Mouse (Mus musculus) testis, adult 2 months (tissue): ENCODE measurements at regions not wholly inside any gene's neighbourhood (a gene's known extent, or its start where the extent isn't known, plus 50 kb on each side); places are given as distances from the start of the nearest gene placed in this dataset.

Experiments
- H3K27ac ChIP-seq: fragments of 200-500 bp; 2 replicates; pipeline ENCODE4 v1.5.1; 2012; ENCODE audit warnings: low read depth, low read length; ENCODE audit not compliant: control insufficient read depth, insufficient read depth
- H3K27me3 ChIP-seq: fragments of 200-500 bp; 2 replicates; pipeline ENCODE4 v1.6.1; 2012; ENCODE audit warnings: mild to moderate bottlenecking, low read length, moderate library complexity; ENCODE audit not compliant: control insufficient read depth, insufficient read depth
- H3K36me3 ChIP-seq: fragments of 200-500 bp; 2 replicates; pipeline ENCODE4 v1.6.1; 2012; ENCODE audit warnings: mild to moderate bottlenecking, low read length; ENCODE audit not compliant: control insufficient read depth, insufficient read depth
- H3K4me1 ChIP-seq: fragments of 200-500 bp; 2 replicates; pipeline ENCODE4 v1.6.1; 2012; ENCODE audit warnings: low read length; ENCODE audit not compliant: control insufficient read depth, insufficient read depth
- H3K4me3 ChIP-seq: fragments of 200-500 bp; 2 replicates; pipeline ENCODE4 v1.5.1; 2012; ENCODE audit warnings: low read depth, mild to moderate bottlenecking, low read length, moderate library complexity, mixed read lengths; ENCODE audit not compliant: control insufficient read depth
- CTCF ChIP-seq: fragments of 200-500 bp; IDR thresholded peaks from 2 replicates; pipeline ENCODE4 v1.5.1; 2012; ENCODE audit warnings: low read depth, mild to moderate bottlenecking, inconsistent platforms, low read length, moderate library complexity; ENCODE audit not compliant: control insufficient read depth, insufficient read depth, insufficient replicate concordance
- POLR2A ChIP-seq: fragments of 200-500 bp; IDR thresholded peaks from 2 replicates; pipeline ENCODE4 v1.6.1; 2012; ENCODE audit warnings: low read depth, mild to moderate bottlenecking, inconsistent platforms, low read length, moderate library complexity; ENCODE audit not compliant: control insufficient read depth

- Histone ChIP-seq H3K36me3 (no peaks in the 10 kb centered on the region), H3K27me3 (no peaks in the 10 kb centered on the region), H3K27ac (no peak overlapping the region), H3K4me3 (no peak overlapping the region), H3K4me1 (no peaks in the 10 kb centered on the region)
- TF ChIP-seq CTCF (no peak), POLR2A (no peak)
Measured at GRCm38 (mm10) chr16:51940574-51940973, 90.5 kb upstream of the Cblb start.

- Histone ChIP-seq H3K36me3 (no peaks in the 10 kb centered on the region), H3K27ac (no peak overlapping the region), H3K4me1 (no peaks in the 10 kb centered on the region), H3K4me3 (no peak overlapping the region), H3K27me3 (no peaks in the 10 kb centered on the region)
- TF ChIP-seq CTCF (no peak), POLR2A (no peak)
Measured at GRCm38 (mm10) chr16:51942431-51943130, 88.4 kb upstream of the Cblb start.

GRCm38 (mm10) chr16:51967051-51967845, 63.8 kb upstream of the Cblb start:
- Histone ChIP-seq H3K27ac (no peak overlapping the region), H3K36me3 (no peaks in the 10 kb centered on the region), H3K27me3 (no peaks in the 10 kb centered on the region), H3K4me3 (no peak overlapping the region), H3K4me1 (no peaks in the 10 kb centered on the region)
- no peak for TF ChIP-seq POLR2A
- TF ChIP-seq CTCF = no peak
